Mouse (Mus musculus) myocyte (in vitro differentiated cells): Measurements from ENCODE around the gene Entpd1. TPM values are rescaled to one million over a fixed set of nuclear protein-coding genes. Genes with fewer than 3 reads are reported as not detected.
A peak's percentile ranks its signal among the peaks of the same experiment; 100 is the strongest.
"Not testable (repeated sequence)": the region's sequence is repeated elsewhere in the genome, so short reads cannot be mapped to it uniquely, and the experiment has no call there.

Source experiments
- H3K27me3 ChIP-seq: one replicate; pipeline ENCODE4 v1.6.1; 2011; ENCODE audit not compliant: control insufficient read depth, insufficient read depth, insufficient read length
- H3K36me3 ChIP-seq: one replicate; pipeline ENCODE4 v1.6.1; 2011; ENCODE audit not compliant: control insufficient read depth, insufficient read depth
- H3K4me2 ChIP-seq: one replicate; pipeline ENCODE4 v1.6.1; 2011; ENCODE audit warnings: low read depth, control low read depth
- H3K4me3 ChIP-seq: one replicate; pipeline ENCODE4 v1.5.1; 2011; ENCODE audit warnings: mild to moderate bottlenecking, control low read depth, moderate library complexity
- H3K79me2 ChIP-seq: one replicate; pipeline ENCODE4 v1.6.1; 2011; ENCODE audit not compliant: control insufficient read depth, insufficient read depth
- H3ac ChIP-seq: one replicate; pipeline ENCODE4 v1.6.1; 2011; ENCODE audit not compliant: control insufficient read depth, insufficient read length
- CEBPB ChIP-seq: IDR thresholded peaks from 2 replicates; pipeline ENCODE4 v1.6.1; 2011; ENCODE audit warnings: mild to moderate bottlenecking, moderate library complexity; ENCODE audit not compliant: poor library complexity, insufficient read depth, severe bottlenecking
- E2F4 ChIP-seq: IDR thresholded peaks from one replicate; pipeline ENCODE4 v1.6.1; 2011; ENCODE audit warnings: mild to moderate bottlenecking, control low read depth, moderate library complexity; ENCODE audit not compliant: insufficient read depth
- MAX ChIP-seq: IDR thresholded peaks from one replicate; pipeline ENCODE4 v1.6.1; 2011; ENCODE audit warnings: low read depth, mild to moderate bottlenecking, control low read depth
- MYOD1 ChIP-seq, 3 experiments: IDR thresholded peaks; one replicate each; pipeline ENCODE4 v1.6.1; 2011; ENCODE audit warnings: control low read depth in 2 of 3, low read depth in 2 of 3, mild to moderate bottlenecking in 2 of 3, moderate library complexity in 1 of 3; ENCODE audit not compliant: insufficient read length in 2 of 3, control insufficient read depth in 1 of 3
- MYOG ChIP-seq, 3 experiments: IDR thresholded peaks; one replicate each; pipeline ENCODE4 v1.6.1; 2011; ENCODE audit warnings: control low read depth in 2 of 3, low read depth in 2 of 3, mild to moderate bottlenecking in 2 of 3; ENCODE audit not compliant: insufficient read length in 2 of 3, control insufficient read depth in 1 of 3, insufficient read depth in 1 of 3
- POLR2A ChIP-seq: IDR thresholded peaks from one replicate; pipeline ENCODE4 v1.6.1; 2011; ENCODE audit warnings: low read depth, mild to moderate bottlenecking, control low read depth, moderate library complexity; ENCODE audit not compliant: insufficient read length
- POLR2AphosphoS2 ChIP-seq: IDR thresholded peaks from one replicate; pipeline ENCODE4 v1.6.1; 2011; ENCODE audit warnings: low read depth, control low read depth; ENCODE audit not compliant: insufficient read length
- REST ChIP-seq: IDR thresholded peaks from one replicate; pipeline ENCODE4 v1.6.1; 2011; ENCODE audit warnings: mild to moderate bottlenecking, control low read depth, moderate library complexity; ENCODE audit not compliant: insufficient read depth, insufficient read length
- SRF ChIP-seq: IDR thresholded peaks from one replicate; pipeline ENCODE4 v1.6.1; 2011; ENCODE audit warnings: low read depth; ENCODE audit not compliant: control insufficient read depth, insufficient read length
- TCF12 ChIP-seq: IDR thresholded peaks from one replicate; pipeline ENCODE4 v1.6.1; 2011; ENCODE audit warnings: mild to moderate bottlenecking, control low read depth; ENCODE audit not compliant: poor library complexity, insufficient read depth, severe bottlenecking
- TCF3 ChIP-seq: IDR thresholded peaks from one replicate; pipeline ENCODE4 v1.6.1; 2011; ENCODE audit warnings: low read depth, control low read depth; ENCODE audit not compliant: insufficient read length
- USF1 ChIP-seq: IDR thresholded peaks from one replicate; pipeline ENCODE4 v1.6.1; 2011; ENCODE audit warnings: low read depth, mild to moderate bottlenecking, control low read depth, moderate library complexity
- polyA plus RNA-seq: library from polyadenylated mRNA; unstranded; fragments of >200 nt; fragmentation: generic; extraction: Trizol; gene quantifications from one replicate; pipeline ENCODE4 v1.2.1, GENCODE M21; 2012; ENCODE audit warnings: missing spikeins

Entpd1 gene
- polyA plus RNA-seq, 1 experiment = 0.07 TPM

GRCm38 (mm10) chr19:40588293-40588654 lies 23.9 kb upstream of the Entpd1 start, which contains the start of gene Aldh18a1:
Aldh18a1 (minus strand) TSS chr19:40588463.
- Histone ChIP-seq H3K4me2 (peak within 1 kb of the TSS; percentile 89), H3K4me3 (peak within 1 kb of the TSS; percentile 86), H3K27me3 (no peaks in the 10 kb centered on the region), H3K36me3 (peaks cover 18% of the 10 kb centered on the region), H3K79me2 (peaks cover 32% of the 10 kb centered on the region), H3ac (peak within 1 kb of the TSS; percentile 15)
- TF ChIP-seq CEBPB (peak; percentile 72), POLR2A (peak; percentile 78), USF1 (no peak), MAX (peak; percentile 91), POLR2AphosphoS2 (peak; percentile 87)

GRCm38 (mm10) chr19:40588847-40589529 lies 23.2 kb upstream of the Entpd1 start:
- peak overlapping the region; percentile 86 for H3K4me3 ChIP-seq
- peak overlapping the region; percentile 15 for H3ac ChIP-seq
- TF ChIP-seq MYOG (IDR thresholded peaks at IDR 0.05; ENCODE audit: control insufficient read depth in 1 of 3, insufficient read depth in 1 of 3, insufficient read length in 2 of 3, low read depth in 2 of 3) (no peak), E2F4 (no peak), USF1 (no peak), POLR2AphosphoS2 (no peak), POLR2A (peak; percentile 27)
- peaks cover 11% of the 10 kb centered on the region for H3K36me3 ChIP-seq
- peak overlapping the region; percentile 79 for H3K4me2 ChIP-seq
- H3K27me3 ChIP-seq = no peaks in the 10 kb centered on the region
- peaks cover 25% of the 10 kb centered on the region for H3K79me2 ChIP-seq

DNA sequence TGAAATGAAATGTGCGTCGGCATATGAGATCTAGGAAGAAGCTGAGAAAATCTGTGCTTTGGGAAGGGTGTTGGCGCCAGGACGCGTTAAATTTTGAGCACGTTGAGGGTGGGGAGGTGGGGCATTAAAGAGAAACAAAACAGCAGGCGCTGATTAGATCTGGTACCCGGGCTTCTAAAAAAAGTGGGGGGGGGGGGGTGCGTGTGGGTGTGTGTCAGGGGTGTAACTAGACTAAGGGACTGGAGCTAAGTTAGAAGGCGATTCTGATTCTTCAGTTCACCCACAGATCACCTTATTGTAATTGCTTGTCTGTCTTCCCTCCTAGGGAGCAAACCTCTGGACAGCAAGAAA lies 22.7 kb upstream of the Entpd1 start:
- H3ac ChIP-seq = no peak overlapping the region
- TF ChIP-seq E2F4 (no peak), TCF3 (no peak), MYOG (IDR thresholded peaks at IDR 0.05; ENCODE audit: control insufficient read depth in 1 of 3, insufficient read depth in 1 of 3, insufficient read length in 2 of 3, low read depth in 2 of 3) (no peak), USF1 (no peak), TCF12 (no peak), POLR2A (no peak), MYOD1 (IDR thresholded peaks at IDR 0.05; ENCODE audit: control insufficient read depth in 1 of 3, insufficient read length in 2 of 3, low read depth in 2 of 3) (no peak), POLR2AphosphoS2 (no peak), CEBPB (no peak), SRF (no peak)

DNA sequence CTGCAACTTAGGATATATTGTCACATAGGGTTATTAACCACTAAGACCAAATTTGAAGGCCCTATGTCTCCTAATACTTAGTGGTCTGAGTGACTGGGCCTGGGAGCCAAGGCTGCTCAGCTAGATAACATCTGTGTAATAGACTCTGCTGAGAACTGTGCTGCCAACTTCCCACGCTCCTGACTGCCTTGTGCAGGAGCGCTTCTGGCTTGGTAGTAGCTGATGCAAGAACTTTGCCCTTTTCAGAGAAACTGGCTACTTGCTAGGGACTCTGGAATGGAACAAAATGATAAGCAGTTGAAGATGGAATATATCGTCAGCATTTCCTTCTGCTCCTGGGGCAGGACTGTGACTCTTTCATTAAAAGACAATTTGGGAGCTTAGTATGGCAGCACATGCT lies 16.9 kb upstream of the Entpd1 start:
- H3ac ChIP-seq = no peak overlapping the region
- no peaks in the 10 kb centered on the region for H3K27me3 ChIP-seq
- TF ChIP-seq MYOG (IDR thresholded peaks at IDR 0.05; ENCODE audit: control insufficient read depth in 1 of 3, insufficient read depth in 1 of 3, insufficient read length in 2 of 3, low read depth in 2 of 3) = no peak
- TF ChIP-seq TCF12 = no peak
- no peak for TF ChIP-seq CEBPB
- TF ChIP-seq MYOD1 (IDR thresholded peaks at IDR 0.05; ENCODE audit: control insufficient read depth in 1 of 3, insufficient read length in 2 of 3, low read depth in 2 of 3) = no peak
- TF ChIP-seq REST = no peak
- TF ChIP-seq SRF = no peak
- TF ChIP-seq E2F4 = no peak
- TF ChIP-seq MAX = no peak
- no peak for TF ChIP-seq TCF3
- TF ChIP-seq POLR2AphosphoS2 = no peak
- no peak for TF ChIP-seq POLR2A
- no peak for TF ChIP-seq USF1
- H3K79me2 ChIP-seq = no peaks in the 10 kb centered on the region
- H3K4me2 ChIP-seq = no peak overlapping the region
- peaks cover 5% of the 10 kb centered on the region for H3K36me3 ChIP-seq
- no peak overlapping the region for H3K4me3 ChIP-seq

More for the DNA sequence above, 22.7 kb upstream of the Entpd1 start:
- Histone ChIP-seq H3K4me2 (peak overlapping the region; percentile 79), H3K27me3 (no peaks in the 10 kb centered on the region), H3K36me3 (peaks cover 7% of the 10 kb centered on the region), H3K4me3 (peak overlapping the region; percentile 86), H3K79me2 (peaks cover 23% of the 10 kb centered on the region)

GRCm38 (mm10) chr19:40595831-40596230 lies 16.3 kb upstream of the Entpd1 start:
- Histone ChIP-seq H3K4me2 (no peak overlapping the region), H3ac (no peak overlapping the region), H3K79me2 (no peaks in the 10 kb centered on the region), H3K36me3 (peaks cover 5% of the 10 kb centered on the region), H3K27me3 (no peaks in the 10 kb centered on the region), H3K4me3 (no peak overlapping the region)
- TF ChIP-seq MYOG (IDR thresholded peaks at IDR 0.05; ENCODE audit: control insufficient read depth in 1 of 3, insufficient read depth in 1 of 3, insufficient read length in 2 of 3, low read depth in 2 of 3) (no peak), POLR2AphosphoS2 (no peak), TCF12 (no peak), CEBPB (no peak), E2F4 (no peak), SRF (no peak), MAX (no peak), POLR2A (no peak), TCF3 (no peak), MYOD1 (IDR thresholded peaks at IDR 0.05; ENCODE audit: control insufficient read depth in 1 of 3, insufficient read length in 2 of 3, low read depth in 2 of 3) (no peak)

DNA sequence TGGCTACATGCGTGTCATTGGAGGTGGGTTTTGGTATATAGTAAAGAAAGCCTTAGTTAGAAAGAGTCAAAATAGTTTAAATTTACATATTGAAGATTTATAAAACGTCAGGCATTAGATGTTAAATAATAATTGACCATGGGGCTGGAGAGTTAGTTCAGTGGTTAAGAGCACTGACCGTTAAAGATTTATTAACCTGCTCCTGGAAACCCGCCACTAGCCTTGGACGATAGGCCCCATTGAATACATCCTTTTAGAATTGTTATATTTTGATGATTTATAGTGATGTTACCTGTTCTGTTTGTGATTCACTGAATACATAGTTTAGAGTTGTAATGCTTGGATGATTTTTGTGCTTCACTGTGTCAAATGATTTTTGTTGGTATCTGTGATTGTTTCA lies 11.3 kb upstream of the Entpd1 start:
- H3K36me3 ChIP-seq = peaks cover 12% of the 10 kb centered on the region
- not testable (repeated sequence) for H3ac ChIP-seq, H3K4me3 ChIP-seq, H3K79me2 ChIP-seq, H3K4me2 ChIP-seq, H3K27me3 ChIP-seq
